ENCODE assay signal across 34 mouse cellular contexts in the genomic region with DNA sequence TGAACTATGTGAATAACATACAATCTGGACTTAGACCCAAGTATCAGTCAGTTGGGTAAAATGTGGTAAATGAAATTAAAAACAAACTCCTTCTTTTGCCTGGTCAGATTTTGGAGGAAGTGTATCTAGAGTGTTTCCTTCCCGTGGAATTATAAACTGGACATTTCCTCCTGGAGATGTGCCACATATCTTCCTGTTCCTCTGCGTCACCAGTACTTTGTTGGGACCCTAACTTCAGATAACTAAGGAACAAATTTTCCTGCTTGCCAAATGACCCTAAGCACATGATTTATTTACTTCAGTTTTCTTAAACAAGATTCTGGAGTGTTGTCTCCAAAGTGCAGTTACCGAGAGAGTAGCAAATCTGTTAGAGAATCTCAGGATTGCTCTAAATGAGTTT. TPM values are rescaled to one million over a fixed set of nuclear protein-coding genes. Genes with fewer than 3 reads are reported as not detected.
DNase-seq lines count a peak whose midpoint lies in the region; ATAC-seq and TF ChIP-seq lines count a peak whose summit lies in the region.
"Had no signal": no experiment of that assay in that cellular context is flagged by ENCODE, and none has a peak within 500 bp of the region (broad histone marks: within the 10 kb centered on the region; RNA-seq: fewer than 3 reads in every experiment).

No protein-coding gene starts in this region.

- ATAC-seq in liver, postnatal 0 days = no peak
- ATAC-seq in lung, postnatal 0 days = no peak; the same call in 1 of the 2 replicates
- ATAC-seq in stomach, postnatal 0 days (ENCODE audit: low FRiP score, low TSS enrichment) = no peak
- no peak for ATAC-seq in erythroid progenitor cell, adult 5-6 weeks (replicated peaks; ENCODE audit: low FRiP score, poor library complexity, severe bottlenecking)
- ATAC-seq: forebrain, embryonic 15.5 days had no signal

- no peak overlapping the region for H3K4me2 ChIP-seq in liver, postnatal 0 days (ENCODE audit: low read depth, low read length)
- H3K4me2 ChIP-seq in lung, postnatal 0 days (replicated peaks; ENCODE audit: low read depth, low read length) = no peak overlapping the region
- no peak overlapping the region for H3K4me2 ChIP-seq in stomach, postnatal 0 days (replicated peaks; ENCODE audit: low read depth)
- H3K4me2 ChIP-seq: embryonic facial prominence, embryonic 12.5 days; embryonic facial prominence, embryonic 15.5 days; forebrain, embryonic 12.5 days; forebrain, embryonic 15.5 days; heart, embryonic 13.5 days; hindbrain, embryonic 12.5 days; hindbrain, embryonic 15.5 days had no signal

- no peak for TF ChIP-seq CTCF in liver, adult 2 months (IDR thresholded peaks at IDR 0.05; ENCODE audit: low read depth, low read length)
- no peak for TF ChIP-seq CTCF in liver, postnatal 0 days (IDR thresholded peaks at IDR 0.05; ENCODE audit: low read depth)
- TF ChIP-seq CTCF in lung, postnatal 0 days (IDR thresholded peaks at IDR 0.05) = no peak
- no peak for TF ChIP-seq CTCF in stomach, postnatal 0 days (IDR thresholded peaks at IDR 0.05; ENCODE audit: low read depth)

- H3K27ac ChIP-seq in liver, adult 2 months (replicated peaks; ENCODE audit: insufficient read depth, low read depth, low read length) = 0 out of 2 replicates have a peak overlapping the region, but pooled peaks have one; percentile 24
- no peak overlapping the region for H3K27ac ChIP-seq in liver, postnatal 0 days (ENCODE audit: low read depth)
- no peak overlapping the region for H3K27ac ChIP-seq in lung, postnatal 0 days (ENCODE audit: low read length)
- no peak overlapping the region for H3K27ac ChIP-seq in stomach, postnatal 0 days (replicated peaks)
- H3K27ac ChIP-seq: embryonic facial prominence, embryonic 12.5 days; embryonic facial prominence, embryonic 15.5 days; forebrain, embryonic 12.5 days; forebrain, embryonic 15.5 days; heart, embryonic 10.5 days; heart, embryonic 13.5 days; hindbrain, embryonic 12.5 days; hindbrain, embryonic 15.5 days had no signal

- H3K4me1 ChIP-seq in liver, adult 2 months (ENCODE audit: control insufficient read depth, insufficient read depth, low read length) = peaks cover 4% of the 10 kb centered on the region; the same call in 1 of the 2 replicates
- no peaks in the 10 kb centered on the region for H3K4me1 ChIP-seq in liver, postnatal 0 days (ENCODE audit: insufficient read depth)
- H3K4me1 ChIP-seq in lung, postnatal 0 days (ENCODE audit: insufficient read depth, low read depth, low read length) = no peaks in the 10 kb centered on the region
- H3K4me1 ChIP-seq in stomach, postnatal 0 days (replicated peaks; ENCODE audit: control insufficient read depth, insufficient read depth) = no peaks in the 10 kb centered on the region
- H3K4me1 ChIP-seq: embryonic facial prominence, embryonic 12.5 days; embryonic facial prominence, embryonic 15.5 days; forebrain, embryonic 12.5 days; forebrain, embryonic 15.5 days; heart, embryonic 10.5 days; heart, embryonic 13.5 days; hindbrain, embryonic 12.5 days; hindbrain, embryonic 15.5 days had no signal

- peaks cover 6% of the 10 kb centered on the region; the same call in 1 of the 2 replicates for H3K27me3 ChIP-seq in liver, adult 2 months (ENCODE audit: control insufficient read depth, insufficient read depth, low read length)
- H3K27me3 ChIP-seq in liver, postnatal 0 days (ENCODE audit: insufficient read depth, low read length) = no peaks in the 10 kb centered on the region
- no peaks in the 10 kb centered on the region for H3K27me3 ChIP-seq in lung, postnatal 0 days (replicated peaks; ENCODE audit: insufficient read depth, low read length)
- H3K27me3 ChIP-seq in stomach, postnatal 0 days (ENCODE audit: control insufficient read depth, insufficient read depth, low read length) = no peaks in the 10 kb centered on the region
- H3K27me3 ChIP-seq: embryonic facial prominence, embryonic 12.5 days; embryonic facial prominence, embryonic 15.5 days; forebrain, embryonic 12.5 days; forebrain, embryonic 15.5 days; heart, embryonic 13.5 days; hindbrain, embryonic 12.5 days; hindbrain, embryonic 15.5 days had no signal

- TF ChIP-seq EP300 in liver, postnatal 0 days (IDR thresholded peaks at IDR 0.05; ENCODE audit: low read depth) = no peak
- TF ChIP-seq EP300 in lung, postnatal 0 days (IDR thresholded peaks at IDR 0.05) = peak; percentile 95
- TF ChIP-seq EP300 in stomach, postnatal 0 days (optimal IDR thresholded peaks at IDR 0.05) = no peak

- H3K79me2 ChIP-seq in liver, adult 2 months (ENCODE audit: control insufficient read depth, insufficient read depth, low read length) = no peaks in the 10 kb centered on the region

- no peak overlapping the region for H3K4me3 ChIP-seq in liver, adult 2 months (ENCODE audit: insufficient read depth, low read depth, low read length)
- no peak overlapping the region for H3K4me3 ChIP-seq in liver, postnatal 0 days (ENCODE audit: low read depth, low read length)
- H3K4me3 ChIP-seq in lung, postnatal 0 days (ENCODE audit: low read depth, low read length) = no peak overlapping the region
- H3K4me3 ChIP-seq in stomach, postnatal 0 days (ENCODE audit: low read depth, low read length) = no peak overlapping the region
- H3K4me3 ChIP-seq: embryonic facial prominence, embryonic 12.5 days; embryonic facial prominence, embryonic 15.5 days; forebrain, embryonic 12.5 days; forebrain, embryonic 15.5 days; heart, embryonic 10.5 days; heart, embryonic 13.5 days; hindbrain, embryonic 12.5 days; hindbrain, embryonic 15.5 days had no signal

- no peak overlapping the region for H3K9ac ChIP-seq in liver, adult 2 months (ENCODE audit: low read depth, low read length)
- no peak overlapping the region for H3K9ac ChIP-seq in liver, postnatal 0 days (replicated peaks)
- no peak overlapping the region for H3K9ac ChIP-seq in lung, postnatal 0 days (replicated peaks; ENCODE audit: low read depth)
- H3K9ac ChIP-seq in stomach, postnatal 0 days (ENCODE audit: low read length) = no peak overlapping the region
- H3K9ac ChIP-seq: embryonic facial prominence, embryonic 12.5 days; embryonic facial prominence, embryonic 15.5 days; forebrain, embryonic 12.5 days; forebrain, embryonic 15.5 days; heart, embryonic 13.5 days; hindbrain, embryonic 12.5 days; hindbrain, embryonic 15.5 days had no signal

- peak; percentile 20 for DNase-seq in kidney, adult 9 months
- DNase-seq in kidney, postnatal 25 days = no peak
- DNase-seq in liver, adult 2 months (ENCODE audit: extremely low read depth, low read depth, low spot score) = peak; percentile 46
- DNase-seq in liver, postnatal 0 days = no peak
- peak; percentile 46 for DNase-seq in lung, postnatal 0 days (ENCODE audit: low spot score)
- DNase-seq in lung, postnatal 25 days (ENCODE audit: low spot score) = peak; percentile 53
- DNase-seq in stomach, postnatal 0 days (ENCODE audit: low spot score) = no peak
- DNase-seq: adrenal gland, adult 2 months; adrenal gland, postnatal 14 days; B cell, adult 2 months; cerebellum, adult 11 months; cerebellum, adult 2 months; cerebellum, adult 9-11 months; cerebellum, postnatal 25 days; gastrocnemius, postnatal 25 days; heart, adult 18-20 months; heart, postnatal 14 days; heart, postnatal 4 days had no signal

- no peaks in the 10 kb centered on the region for H3K9me3 ChIP-seq in liver, postnatal 0 days (ENCODE audit: low read length)
- no peaks in the 10 kb centered on the region for H3K9me3 ChIP-seq in lung, postnatal 0 days (ENCODE audit: low read length)
- H3K9me3 ChIP-seq in stomach, postnatal 0 days (ENCODE audit: control insufficient read depth, low read length) = no peaks in the 10 kb centered on the region
- H3K9me3 ChIP-seq: embryonic facial prominence, embryonic 12.5 days; embryonic facial prominence, embryonic 15.5 days; forebrain, embryonic 12.5 days; forebrain, embryonic 15.5 days; heart, embryonic 10.5 days; heart, embryonic 13.5 days; hindbrain, embryonic 12.5 days; hindbrain, embryonic 15.5 days had no signal

- no peaks in the 10 kb centered on the region for H3K36me3 ChIP-seq in liver, adult 2 months (ENCODE audit: control insufficient read depth, insufficient read depth, low read length)
- H3K36me3 ChIP-seq in liver, postnatal 0 days (replicated peaks; ENCODE audit: insufficient read depth, low read length) = no peaks in the 10 kb centered on the region
- no peaks in the 10 kb centered on the region for H3K36me3 ChIP-seq in lung, postnatal 0 days (ENCODE audit: insufficient read depth, low read length)
- no peaks in the 10 kb centered on the region for H3K36me3 ChIP-seq in stomach, postnatal 0 days (ENCODE audit: control insufficient read depth, insufficient read depth, low read length)
- H3K36me3 ChIP-seq: embryonic facial prominence, embryonic 12.5 days; embryonic facial prominence, embryonic 15.5 days; forebrain, embryonic 12.5 days; forebrain, embryonic 15.5 days; G1E; heart, embryonic 10.5 days; heart, embryonic 13.5 days; hindbrain, embryonic 12.5 days; hindbrain, embryonic 15.5 days had no signal

- no peak for TF ChIP-seq POLR2A in liver, adult 2 months (IDR thresholded peaks at IDR 0.05; ENCODE audit: extremely low read depth, insufficient read depth, low read length)

- WGBS in liver, adult 2 months = 70% methylated on average over 3 of the region's 3 CpGs
- WGBS in liver, postnatal 0 days (ENCODE audit: insufficient replicate concordance) = 62% methylated on average over 3 of the region's 3 CpGs
- WGBS in lung, postnatal 0 days = 38% methylated on average over 3 of the region's 3 CpGs
- 75% methylated on average over 3 of the region's 3 CpGs for WGBS in stomach, postnatal 0 days

RNA-seq across cellular contexts. Expression of a gene that starts 9.9 kb away (rescaled TPM):
- total RNA-seq in liver, adult 2 months (2014; rRNA removed) = not detected in 2 replicates
- not detected in 2 replicates for polyA plus RNA-seq in liver, adult 2 months (2012; rRNA removed)
- not detected in 2 replicates for polyA plus RNA-seq in liver, postnatal 0 days (2015; fragmentation: Nextera tagmentation; extraction: Ambion mirVana)
- not detected in 2 replicates for polyA plus RNA-seq in lung, postnatal 0 days (2015; fragmentation: Nextera tagmentation; extraction: Ambion mirVana)
- polyA plus RNA-seq in stomach, postnatal 0 days (2015; fragmentation: Nextera tagmentation; extraction: Ambion mirVana) = not detected in 2 replicates
- not detected in 2 replicates for total RNA-seq in erythroid progenitor cell, adult 5-6 weeks (2015; ENCODE audit: low replicate concordance)
- total RNA-seq in erythroid progenitor cell, adult 5-6 weeks (2017; ENCODE audit: low replicate concordance) = not detected in 2 replicates
- total RNA-seq: adrenal gland, adult 2 months; adrenal gland, postnatal 14 days; adrenal gland, postnatal 4 days; CH12.LX; common myeloid progenitor, adult 5-6 weeks; G1E; gastrocnemius, adult 8-10 months; gastrocnemius, postnatal 25 days; heart, adult 18-20 months; heart, postnatal 14 days; heart, postnatal 4 days had no signal
- polyA plus RNA-seq: adrenal gland, adult 2 months; cerebellum, adult 2 months; embryonic facial prominence, embryonic 12.5 days; embryonic facial prominence, embryonic 15.5 days; forebrain, embryonic 12.5 days; forebrain, embryonic 15.5 days; G1E; gonadal fat pad, adult 2 months; heart, embryonic 10.5 days; heart, embryonic 13.5 days; heart, embryonic 16.5 days; hindbrain, embryonic 12.5 days; hindbrain, embryonic 15.5 days had no signal

RNA-seq across cellular contexts. Expression of a gene that starts 28.7 kb away (rescaled TPM):
- not detected in 2 replicates for total RNA-seq in liver, adult 2 months (2014; rRNA removed)
- polyA plus RNA-seq in liver, adult 2 months (2012; rRNA removed) = not detected in 2 replicates
- polyA plus RNA-seq in liver, postnatal 0 days (2015; fragmentation: Nextera tagmentation; extraction: Ambion mirVana) = not detected in 2 replicates
- not detected in 2 replicates for polyA plus RNA-seq in lung, postnatal 0 days (2015; fragmentation: Nextera tagmentation; extraction: Ambion mirVana)
- not detected in 2 replicates for polyA plus RNA-seq in stomach, postnatal 0 days (2015; fragmentation: Nextera tagmentation; extraction: Ambion mirVana)
- total RNA-seq in erythroid progenitor cell, adult 5-6 weeks (2015; ENCODE audit: low replicate concordance) = not detected in 2 replicates
- not detected in 2 replicates for total RNA-seq in erythroid progenitor cell, adult 5-6 weeks (2017; ENCODE audit: low replicate concordance)
- total RNA-seq: adrenal gland, adult 2 months; adrenal gland, postnatal 14 days; adrenal gland, postnatal 4 days; CH12.LX; common myeloid progenitor, adult 5-6 weeks; G1E; gastrocnemius, adult 8-10 months; gastrocnemius, postnatal 25 days; heart, adult 18-20 months; heart, postnatal 14 days; heart, postnatal 4 days had no signal
- polyA plus RNA-seq: adrenal gland, adult 2 months; cerebellum, adult 2 months; embryonic facial prominence, embryonic 12.5 days; forebrain, embryonic 12.5 days; forebrain, embryonic 15.5 days; G1E; gonadal fat pad, adult 2 months; heart, embryonic 10.5 days; heart, embryonic 13.5 days; heart, embryonic 16.5 days; hindbrain, embryonic 12.5 days; hindbrain, embryonic 15.5 days had no signal

RNA-seq across cellular contexts. Expression of a gene that starts 36.5 kb away (rescaled TPM):
- total RNA-seq in liver, adult 2 months (2014; rRNA removed) = not detected in 2 replicates
- polyA plus RNA-seq in liver, adult 2 months (2012; rRNA removed) = not detected in 2 replicates
- not detected in 2 replicates for polyA plus RNA-seq in liver, postnatal 0 days (2015; fragmentation: Nextera tagmentation; extraction: Ambion mirVana)
- polyA plus RNA-seq in lung, postnatal 0 days (2015; fragmentation: Nextera tagmentation; extraction: Ambion mirVana) = not detected in 2 replicates
- polyA plus RNA-seq in stomach, postnatal 0 days (2015; fragmentation: Nextera tagmentation; extraction: Ambion mirVana) = not detected in 2 replicates
- total RNA-seq in erythroid progenitor cell, adult 5-6 weeks (2015; ENCODE audit: low replicate concordance) = not detected in 2 replicates
- total RNA-seq in erythroid progenitor cell, adult 5-6 weeks (2017; ENCODE audit: low replicate concordance) = not detected in 2 replicates
- total RNA-seq: adrenal gland, adult 2 months; adrenal gland, postnatal 14 days; adrenal gland, postnatal 4 days; CH12.LX; common myeloid progenitor, adult 5-6 weeks; gastrocnemius, adult 8-10 months; gastrocnemius, postnatal 25 days; heart, adult 18-20 months; heart, postnatal 14 days; heart, postnatal 4 days had no signal
- polyA plus RNA-seq: adrenal gland, adult 2 months; cerebellum, adult 2 months; embryonic facial prominence, embryonic 12.5 days; forebrain, embryonic 12.5 days; forebrain, embryonic 15.5 days; G1E; gonadal fat pad, adult 2 months; heart, embryonic 10.5 days; heart, embryonic 13.5 days; heart, embryonic 16.5 days; hindbrain, embryonic 12.5 days; hindbrain, embryonic 15.5 days had no signal

RNA-seq across cellular contexts. Expression of a gene that starts 41.0 kb away (rescaled TPM):
- total RNA-seq in liver, adult 2 months (2014; rRNA removed) = not detected in 2 replicates
- not detected in 2 replicates for polyA plus RNA-seq in liver, adult 2 months (2012; rRNA removed)
- polyA plus RNA-seq in liver, postnatal 0 days (2015; fragmentation: Nextera tagmentation; extraction: Ambion mirVana) = not detected in 2 replicates
- not detected in 2 replicates for polyA plus RNA-seq in lung, postnatal 0 days (2015; fragmentation: Nextera tagmentation; extraction: Ambion mirVana)
- not detected in 2 replicates for polyA plus RNA-seq in stomach, postnatal 0 days (2015; fragmentation: Nextera tagmentation; extraction: Ambion mirVana)
- total RNA-seq in erythroid progenitor cell, adult 5-6 weeks (2015; ENCODE audit: low replicate concordance) = not detected in 2 replicates
- not detected in 2 replicates for total RNA-seq in erythroid progenitor cell, adult 5-6 weeks (2017; ENCODE audit: low replicate concordance)
- total RNA-seq: adrenal gland, adult 2 months; adrenal gland, postnatal 14 days; adrenal gland, postnatal 4 days; CH12.LX; common myeloid progenitor, adult 5-6 weeks; G1E; gastrocnemius, adult 8-10 months; gastrocnemius, postnatal 25 days; heart, adult 18-20 months; heart, postnatal 14 days; heart, postnatal 4 days had no signal
- polyA plus RNA-seq: adrenal gland, adult 2 months; cerebellum, adult 2 months; embryonic facial prominence, embryonic 12.5 days; forebrain, embryonic 12.5 days; forebrain, embryonic 15.5 days; G1E; gonadal fat pad, adult 2 months; heart, embryonic 10.5 days; heart, embryonic 13.5 days; heart, embryonic 16.5 days; hindbrain, embryonic 12.5 days; hindbrain, embryonic 15.5 days had no signal

RNA-seq across cellular contexts. Expression of a gene that starts 49.3 kb away (rescaled TPM):
- total RNA-seq in liver, adult 2 months (2014; rRNA removed) = not detected in 2 replicates
- not detected in 2 replicates for polyA plus RNA-seq in liver, adult 2 months (2012; rRNA removed)
- polyA plus RNA-seq in liver, postnatal 0 days (2015; fragmentation: Nextera tagmentation; extraction: Ambion mirVana) = not detected in 2 replicates
- not detected in 2 replicates for polyA plus RNA-seq in lung, postnatal 0 days (2015; fragmentation: Nextera tagmentation; extraction: Ambion mirVana)
- not detected in 2 replicates for polyA plus RNA-seq in stomach, postnatal 0 days (2015; fragmentation: Nextera tagmentation; extraction: Ambion mirVana)
- not detected in 2 replicates for total RNA-seq in erythroid progenitor cell, adult 5-6 weeks (2015; ENCODE audit: low replicate concordance)
- not detected in 2 replicates for total RNA-seq in erythroid progenitor cell, adult 5-6 weeks (2017; ENCODE audit: low replicate concordance)
- total RNA-seq: adrenal gland, adult 2 months; adrenal gland, postnatal 14 days; adrenal gland, postnatal 4 days; CH12.LX; common myeloid progenitor, adult 5-6 weeks; G1E; gastrocnemius, adult 8-10 months; gastrocnemius, postnatal 25 days; heart, adult 18-20 months; heart, postnatal 14 days; heart, postnatal 4 days had no signal
- polyA plus RNA-seq: adrenal gland, adult 2 months; cerebellum, adult 2 months; embryonic facial prominence, embryonic 12.5 days; forebrain, embryonic 12.5 days; forebrain, embryonic 15.5 days; G1E; gonadal fat pad, adult 2 months; heart, embryonic 10.5 days; heart, embryonic 13.5 days; heart, embryonic 16.5 days; hindbrain, embryonic 12.5 days; hindbrain, embryonic 15.5 days had no signal

Comparison
In these comparisons a context has a peak if more than half of its experiments do, and no peak if none do; other contexts are left out.
1. DNase-seq: peak in kidney, adult 9 months (single experiment), liver, adult 2 months (single experiment), lung, postnatal 0 days (single experiment) and lung, postnatal 25 days (single experiment); none in kidney, postnatal 25 days (0 of 2), liver, postnatal 0 days (single experiment) and stomach, postnatal 0 days (single experiment).